Mouse (Mus musculus) liver (tissue): ENCODE measurements around the gene Tex14.
"Not testable (repeated sequence)": the region's sequence is repeated elsewhere in the genome, so short reads cannot be mapped to it uniquely, and the experiment has no call there.

Experiments used
- DNase-seq: peaks from one replicate; pipeline ENCODE4 v3.0.0-alpha.2; 2020; ENCODE audit warnings: mixed read lengths

The Tex14 gene

DNA sequence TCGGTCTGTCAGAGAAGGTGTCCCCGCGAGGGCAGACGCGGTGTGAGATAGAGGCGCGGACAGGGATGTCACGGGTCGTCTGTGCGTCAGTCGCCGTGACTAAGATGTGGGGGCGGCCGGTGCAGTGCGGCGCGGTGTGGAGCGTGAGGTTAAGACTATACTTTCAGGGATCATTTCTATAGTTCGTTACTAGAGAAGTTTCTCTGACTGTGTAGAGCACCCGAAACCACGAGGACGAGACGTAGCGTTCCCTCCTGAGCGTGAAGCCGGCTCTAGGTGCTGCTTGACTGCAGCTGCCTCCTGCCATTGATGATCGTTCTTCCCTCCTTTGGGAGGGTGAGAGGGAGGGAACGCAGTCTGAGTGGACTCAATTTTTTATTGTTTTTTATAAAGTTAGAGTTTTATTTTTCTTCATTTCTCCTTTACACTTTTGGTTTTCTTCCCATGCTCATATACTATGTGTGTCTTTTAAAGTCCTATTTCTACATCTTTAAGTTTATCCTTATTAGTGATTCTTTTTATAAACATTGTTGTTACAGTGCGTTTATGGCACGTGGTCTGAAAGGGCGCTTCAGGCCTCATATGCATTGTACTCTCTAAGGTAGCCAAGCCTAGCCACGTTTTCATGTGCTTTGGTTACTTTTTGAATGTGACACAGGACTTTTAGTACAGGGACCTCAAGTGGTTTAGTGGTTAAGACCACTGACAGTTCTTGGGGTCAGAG is 43.8 kb downstream of the Tex14 start:
- DNase-seq = peak; percentile 73

DNA sequence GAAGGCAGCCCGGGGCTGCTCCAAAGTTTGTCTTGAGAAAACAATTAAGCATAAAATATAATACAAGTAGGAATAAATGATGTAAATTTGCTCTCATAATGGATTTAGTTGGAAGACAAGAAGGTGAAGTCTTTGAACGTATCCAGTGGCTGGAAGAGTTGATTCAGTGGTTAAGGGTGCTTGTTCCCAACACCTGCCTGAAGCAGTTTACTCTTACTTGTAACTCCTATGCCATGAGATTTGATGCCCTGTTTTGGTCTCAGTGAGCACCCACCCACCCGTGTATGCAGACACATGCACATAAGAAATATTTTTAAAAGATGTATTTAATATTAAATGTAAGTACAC is 44.3 kb downstream of the Tex14 start:
- DNase-seq = no peak

DNA sequence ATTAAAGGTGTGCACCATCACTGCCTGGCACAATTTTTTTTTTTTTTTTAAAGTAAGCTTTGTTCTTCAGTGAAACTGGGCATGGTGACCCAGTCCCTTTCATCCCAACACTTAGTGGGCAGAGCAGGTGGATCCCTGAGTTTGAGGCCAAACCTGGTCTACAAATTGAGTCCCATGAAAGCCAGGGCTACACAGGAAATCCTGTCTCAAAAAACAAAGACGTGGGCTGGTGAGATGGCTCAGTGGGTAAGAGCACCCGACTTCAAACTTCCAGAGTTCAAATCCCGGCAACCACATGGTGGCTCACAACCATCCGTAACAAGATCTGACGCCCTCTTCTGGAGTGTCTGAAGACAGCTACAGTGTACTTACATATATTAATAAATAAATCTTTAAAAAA is 45.0 kb downstream of the Tex14 start:
- not testable (repeated sequence) for DNase-seq

DNA sequence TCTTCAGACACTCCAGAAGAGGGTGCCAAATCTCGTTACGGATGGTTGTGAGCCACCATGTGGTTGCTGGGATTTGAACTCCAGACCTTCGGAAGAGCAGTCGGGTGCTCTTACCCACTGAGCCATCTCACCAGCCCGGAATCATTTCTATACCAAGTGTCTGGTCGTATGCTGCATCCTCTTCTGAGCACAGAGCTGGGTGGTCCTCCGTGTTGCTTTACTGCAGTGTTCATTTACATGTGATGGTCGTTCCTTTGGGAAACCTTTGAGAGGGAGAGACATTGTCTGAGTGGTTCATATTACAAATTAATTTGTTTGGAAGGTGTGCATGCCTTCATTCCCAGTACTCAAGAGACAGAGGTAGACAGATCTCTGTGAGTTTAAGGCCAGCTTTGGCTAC is 47.9 kb downstream of the Tex14 start:
- DNase-seq = not testable (repeated sequence)

DNA sequence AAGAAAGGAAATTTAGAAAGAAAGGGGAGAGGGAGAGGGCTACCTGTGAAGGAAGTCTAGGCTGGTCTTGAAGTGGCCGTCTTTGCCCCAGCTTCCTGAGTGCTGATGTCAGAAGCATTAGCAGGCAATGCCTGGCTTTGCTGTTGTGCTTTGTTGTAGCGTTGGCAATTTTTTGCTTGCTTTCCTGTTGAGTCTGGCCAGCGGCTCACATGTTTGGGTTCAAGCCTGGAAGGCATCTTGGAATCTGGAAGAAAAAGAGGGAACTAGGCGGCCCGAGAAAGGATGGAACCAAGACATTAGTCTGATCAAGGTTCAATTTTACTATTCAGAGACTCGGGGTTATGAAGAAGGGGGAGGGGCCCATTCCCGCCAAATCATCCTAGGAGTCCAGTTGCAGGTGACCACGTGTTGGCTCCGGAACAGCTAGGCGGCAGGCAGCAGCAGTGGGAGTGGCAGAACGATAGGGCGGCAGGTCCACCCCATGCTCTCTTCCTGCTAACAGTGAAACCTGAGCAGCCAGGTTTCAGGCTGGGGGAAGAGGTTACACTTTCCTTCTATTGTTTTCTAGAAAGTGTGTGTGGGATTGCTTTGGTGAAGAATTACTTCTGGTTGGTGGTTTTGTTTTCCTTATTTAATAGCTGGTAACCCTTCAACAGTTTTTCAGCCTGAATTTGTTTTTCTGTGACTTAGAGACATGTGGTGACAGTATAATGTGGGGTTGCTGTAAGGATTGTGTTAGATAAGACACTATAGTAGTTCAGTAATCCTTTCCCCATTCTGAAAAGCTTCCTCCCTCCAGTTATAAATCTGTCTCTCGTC is 48.6 kb downstream of the Tex14 start:
- DNase-seq = peak; percentile 21

DNA sequence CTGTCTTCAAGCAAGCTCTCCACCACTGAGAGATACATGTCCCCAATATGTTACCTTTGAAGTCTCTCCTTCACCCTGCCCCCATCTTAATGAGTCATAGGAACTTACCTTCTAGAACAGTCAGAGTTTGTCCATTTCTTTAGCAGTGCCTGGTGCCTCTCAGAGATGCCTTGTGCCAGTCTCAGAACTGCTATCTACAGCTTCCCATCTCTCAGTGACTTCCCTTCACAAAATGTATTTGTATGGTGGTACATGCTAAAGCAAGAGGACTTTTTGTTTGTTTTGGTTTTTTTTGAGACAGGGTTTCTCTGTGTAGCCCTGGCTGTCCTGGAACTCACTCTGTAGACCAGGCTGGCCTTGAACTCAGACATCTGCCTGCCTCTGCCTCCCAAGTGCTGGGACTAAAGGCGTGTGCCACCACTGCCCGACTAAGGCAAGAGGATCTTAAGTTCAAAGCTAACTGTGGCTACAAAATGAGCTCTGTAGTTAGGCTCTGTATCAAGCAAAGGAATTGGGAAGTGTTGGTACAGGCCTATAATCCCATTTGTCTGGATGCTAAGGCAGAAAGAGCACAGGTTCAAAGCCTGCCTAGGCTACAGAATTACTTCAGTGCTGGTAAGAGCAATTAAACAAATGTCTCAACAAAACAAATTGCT is 49.3 kb downstream of the Tex14 start:
- no peak for DNase-seq

DNA sequence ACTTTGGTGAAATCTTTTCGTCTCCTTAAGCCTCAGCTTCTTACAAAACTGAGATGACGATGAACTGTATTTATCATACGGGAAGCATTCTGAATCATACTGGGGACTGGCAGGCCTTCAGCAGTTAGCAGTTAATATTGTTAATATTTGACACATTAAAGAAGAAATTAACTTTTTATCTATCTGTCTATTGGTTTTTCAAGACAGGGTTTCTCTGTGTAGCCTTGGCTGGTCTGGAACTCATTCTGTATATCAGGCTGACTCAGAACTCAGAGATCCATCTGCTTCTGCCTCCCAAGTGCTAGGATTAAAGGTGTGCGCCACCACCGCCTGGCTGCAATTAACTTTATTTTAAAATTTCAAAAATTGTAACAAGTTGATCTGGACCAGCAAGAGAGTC is 50.7 kb downstream of the Tex14 start:
- no peak for DNase-seq

DNA sequence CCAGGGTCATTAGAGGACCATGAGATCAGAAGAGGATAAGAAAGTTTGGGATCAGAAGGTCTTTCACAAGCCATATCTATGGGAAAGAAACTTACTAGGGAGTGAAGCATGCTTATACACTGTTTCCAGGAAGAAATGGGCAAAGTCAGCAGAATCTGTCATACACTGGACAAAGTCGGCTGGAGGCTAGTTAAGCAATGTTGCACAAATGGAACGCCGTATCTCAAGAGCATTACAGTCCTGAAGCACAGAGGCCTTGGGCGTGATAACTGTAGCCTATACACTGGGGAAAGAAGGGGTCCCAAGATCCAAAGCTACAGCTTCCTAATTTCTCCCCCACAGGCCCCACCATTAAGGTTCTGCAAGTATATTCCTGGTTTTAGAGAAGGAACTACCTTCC is 51.1 kb downstream of the Tex14 start:
- DNase-seq = no peak

DNA sequence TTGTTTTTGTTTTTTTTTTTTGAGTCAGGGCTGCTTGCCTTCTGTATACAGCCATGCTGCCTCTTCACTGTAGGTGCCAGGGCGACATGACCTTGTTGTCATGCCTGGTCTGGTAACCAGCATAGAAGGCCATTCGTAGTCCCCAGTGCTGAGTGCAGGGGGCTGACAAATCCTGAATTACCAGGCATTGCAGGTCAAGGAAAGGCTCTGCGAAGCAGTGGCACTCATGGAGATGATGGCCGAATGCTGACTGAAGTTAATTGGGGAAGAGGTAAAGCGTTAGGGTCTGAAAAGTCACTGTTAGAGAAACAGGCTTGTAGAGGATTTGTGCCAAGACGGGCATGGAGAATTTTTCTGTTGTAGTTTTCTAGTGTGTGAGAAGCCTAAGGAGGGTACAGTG is 55.7 kb downstream of the Tex14 start:
- DNase-seq = no peak

DNA sequence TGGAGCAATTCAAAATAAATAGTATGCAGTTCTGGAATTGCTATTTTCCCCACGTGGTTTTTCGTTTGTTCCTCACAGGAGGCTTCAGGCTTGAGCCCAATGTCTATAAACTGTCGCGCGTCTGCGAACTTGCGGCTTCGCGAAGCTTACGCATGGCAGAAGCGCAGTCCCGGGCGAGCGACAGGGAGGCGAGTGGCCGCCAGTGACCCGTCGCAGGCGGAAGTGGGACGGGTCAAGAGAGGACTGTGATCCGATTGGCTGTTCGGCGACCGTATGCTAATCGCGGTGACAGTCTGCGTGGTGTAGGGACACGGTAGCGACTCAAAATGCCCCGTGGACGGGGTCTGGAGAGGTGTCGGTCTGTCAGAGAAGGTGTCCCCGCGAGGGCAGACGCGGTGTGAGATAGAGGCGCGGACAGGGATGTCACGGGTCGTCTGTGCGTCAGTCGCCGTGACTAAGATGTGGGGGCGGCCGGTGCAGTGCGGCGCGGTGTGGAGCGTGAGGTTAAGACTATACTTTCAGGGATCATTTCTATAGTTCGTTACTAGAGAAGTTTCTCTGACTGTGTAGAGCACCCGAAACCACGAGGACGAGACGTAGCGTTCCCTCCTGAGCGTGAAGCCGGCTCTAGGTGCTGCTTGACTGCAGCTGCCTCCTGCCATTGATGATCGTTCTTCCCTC is 57.1 kb downstream of the Tex14 start:
- DNase-seq = peak; percentile 86

DNA sequence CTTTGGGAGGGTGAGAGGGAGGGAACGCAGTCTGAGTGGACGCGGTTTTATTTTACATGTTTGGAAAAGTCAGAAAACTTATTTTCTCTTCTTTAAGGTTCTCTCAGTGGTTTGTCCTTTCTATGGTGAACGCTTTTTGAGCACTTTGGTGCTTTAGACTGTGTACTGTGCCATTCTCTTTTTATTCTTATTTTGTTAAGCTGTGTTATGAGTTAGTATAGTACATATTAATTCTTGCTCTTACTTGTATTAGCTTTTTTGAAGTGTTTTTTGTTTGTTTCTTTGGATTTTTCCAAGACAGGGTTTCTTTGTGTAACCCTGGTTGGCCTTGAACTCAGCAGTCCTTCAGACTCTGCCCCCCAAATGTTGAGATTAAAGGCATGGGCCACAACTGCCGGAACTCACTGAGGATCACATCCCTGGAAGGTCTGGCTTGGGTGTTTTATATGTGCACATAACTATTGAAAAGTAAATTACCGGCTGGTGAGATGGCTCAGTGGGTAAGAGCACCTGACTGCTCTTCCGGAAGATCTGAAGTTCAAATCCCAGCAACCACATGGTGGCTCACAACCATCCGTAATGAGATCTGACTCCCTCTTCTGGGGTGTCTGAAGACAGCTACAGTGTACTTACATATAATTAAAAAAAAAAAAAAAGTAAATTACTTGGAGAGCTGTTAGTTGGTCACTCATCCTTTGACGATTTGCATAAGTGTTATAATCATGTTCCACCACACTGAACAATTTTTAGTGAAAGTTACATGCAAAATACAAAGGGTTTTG is 57.8 kb downstream of the Tex14 start:
- DNase-seq = peak; percentile 45

DNA sequence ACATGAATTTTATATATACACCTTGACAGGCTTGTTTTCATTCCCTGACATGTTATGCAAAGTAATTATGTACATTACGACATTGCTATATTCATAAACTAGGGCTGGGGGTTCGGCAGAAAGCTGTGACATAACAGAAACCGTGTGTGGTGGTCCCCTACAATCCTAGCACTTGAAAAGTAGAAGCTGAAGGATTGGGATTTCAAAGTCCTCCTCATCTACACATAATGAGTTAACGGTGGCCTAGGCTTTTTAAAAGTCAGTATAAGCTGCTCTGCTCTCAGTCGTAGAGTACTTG is 58.3 kb downstream of the Tex14 start:
- no peak for DNase-seq

DNA sequence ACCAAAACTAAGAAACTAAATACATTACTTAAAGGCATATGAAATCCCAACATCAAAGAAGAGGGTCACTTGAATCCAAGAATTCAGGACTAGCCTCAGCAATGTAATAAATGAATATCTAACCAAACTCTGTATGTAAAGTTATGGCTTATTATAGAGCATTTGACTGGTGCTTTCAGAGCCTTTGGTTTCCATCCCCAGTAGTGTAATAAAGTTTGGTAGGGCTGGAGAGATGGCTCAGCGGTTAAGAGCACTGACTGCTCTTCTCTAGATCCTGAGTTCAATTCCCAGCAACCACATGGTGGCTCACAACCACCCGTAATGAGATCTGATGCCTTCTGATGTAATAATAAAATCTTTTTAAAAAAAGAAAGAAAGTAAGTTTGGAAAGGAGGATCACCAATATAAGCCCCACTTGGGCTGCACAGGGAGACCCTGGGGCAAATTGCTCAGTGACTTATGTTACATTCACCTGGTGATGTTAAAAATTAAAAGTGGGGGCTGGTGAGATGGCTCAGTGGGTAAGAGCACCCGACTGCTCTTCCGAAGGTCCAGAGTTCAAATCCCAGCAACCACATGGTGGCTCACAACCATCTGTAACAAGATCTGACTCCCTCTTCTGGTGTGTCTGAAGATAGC is 59.0 kb downstream of the Tex14 start:
- DNase-seq = not testable (repeated sequence)

DNA sequence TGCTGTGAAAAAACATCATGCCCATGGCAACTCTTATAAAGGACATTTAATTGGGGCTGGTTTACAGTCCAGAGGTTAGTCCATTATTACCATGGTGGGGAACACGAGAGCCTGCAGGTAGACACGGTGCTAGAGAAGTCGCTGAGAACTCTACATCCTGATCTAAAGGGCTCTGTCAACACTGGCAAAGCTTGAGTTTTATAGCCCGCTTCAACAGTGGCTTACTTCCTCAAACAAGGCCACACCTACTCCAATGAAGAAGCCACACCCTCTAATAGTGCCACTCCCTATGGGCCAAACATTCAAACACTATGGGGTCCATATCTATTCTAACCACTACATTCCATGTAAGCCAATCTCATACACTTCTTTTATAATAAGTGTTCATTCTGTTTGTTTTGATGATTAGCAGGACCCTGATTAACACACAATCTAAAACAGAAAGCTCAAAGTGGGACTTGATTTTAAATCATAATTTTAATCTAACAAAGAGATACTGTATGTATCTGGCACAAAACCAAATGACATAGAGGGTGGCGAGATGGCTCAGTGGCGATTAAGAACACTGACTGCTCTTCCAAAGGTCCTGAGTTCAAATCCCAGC is 61.2 kb downstream of the Tex14 start:
- peak; percentile 28 for DNase-seq

DNA sequence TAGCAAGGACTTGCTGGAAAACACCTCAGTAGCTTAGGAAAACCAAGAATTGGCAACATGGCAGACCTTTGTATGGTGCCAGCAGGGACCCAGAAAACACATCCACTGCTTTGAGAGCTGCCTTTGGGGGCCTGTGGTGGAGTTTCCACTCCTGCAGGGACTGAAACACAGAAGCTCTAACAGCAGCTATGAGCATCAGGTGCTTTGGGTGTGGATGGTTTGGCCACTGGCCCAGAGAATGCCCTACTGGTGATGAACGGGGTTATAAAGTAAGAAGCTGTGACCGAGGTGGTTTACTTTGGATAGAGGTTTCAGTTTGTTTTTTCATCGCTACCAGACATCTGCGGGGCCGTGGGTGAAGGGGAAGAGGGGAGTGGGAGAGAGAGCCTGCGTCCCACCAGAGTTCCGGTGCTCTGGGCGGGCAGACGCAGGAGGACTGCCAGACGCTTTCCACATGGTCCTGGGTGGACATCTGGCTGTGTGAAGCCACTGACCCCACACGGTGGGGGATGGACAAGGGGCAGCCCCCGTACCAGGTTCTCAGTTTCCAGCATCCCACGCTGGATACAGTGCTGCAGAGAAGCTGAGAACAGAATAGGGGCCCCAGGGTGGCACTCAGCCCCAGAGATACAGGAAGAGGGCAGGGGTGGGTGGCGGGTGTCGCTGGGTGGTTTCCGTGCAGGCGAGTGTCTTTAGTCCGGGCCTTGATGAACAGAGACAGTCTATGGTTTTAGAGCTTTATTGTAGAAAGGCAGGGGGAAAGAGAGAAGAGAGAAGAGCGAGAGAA is 62.8 kb downstream of the Tex14 start:
- DNase-seq = no peak

DNA sequence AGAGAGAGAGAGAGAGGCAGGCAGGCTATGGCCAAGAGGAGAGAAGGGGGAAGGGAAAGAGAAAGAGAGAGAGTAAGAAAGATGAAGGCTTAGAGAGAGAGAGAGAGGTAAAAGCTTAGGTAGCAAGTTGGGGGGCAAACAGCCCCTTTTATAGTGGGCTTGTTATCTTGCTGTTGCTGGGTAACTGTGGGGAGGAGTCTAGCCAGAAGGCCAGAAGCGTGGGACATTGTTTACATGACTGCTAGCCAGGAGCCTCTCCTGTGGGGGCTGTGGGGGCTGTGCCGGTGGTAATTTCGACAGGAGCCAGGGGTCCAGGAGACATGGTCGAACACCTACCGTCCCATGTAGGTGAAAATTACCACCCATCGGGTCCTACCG is 63.4 kb downstream of the Tex14 start:
- DNase-seq = no peak

DNA sequence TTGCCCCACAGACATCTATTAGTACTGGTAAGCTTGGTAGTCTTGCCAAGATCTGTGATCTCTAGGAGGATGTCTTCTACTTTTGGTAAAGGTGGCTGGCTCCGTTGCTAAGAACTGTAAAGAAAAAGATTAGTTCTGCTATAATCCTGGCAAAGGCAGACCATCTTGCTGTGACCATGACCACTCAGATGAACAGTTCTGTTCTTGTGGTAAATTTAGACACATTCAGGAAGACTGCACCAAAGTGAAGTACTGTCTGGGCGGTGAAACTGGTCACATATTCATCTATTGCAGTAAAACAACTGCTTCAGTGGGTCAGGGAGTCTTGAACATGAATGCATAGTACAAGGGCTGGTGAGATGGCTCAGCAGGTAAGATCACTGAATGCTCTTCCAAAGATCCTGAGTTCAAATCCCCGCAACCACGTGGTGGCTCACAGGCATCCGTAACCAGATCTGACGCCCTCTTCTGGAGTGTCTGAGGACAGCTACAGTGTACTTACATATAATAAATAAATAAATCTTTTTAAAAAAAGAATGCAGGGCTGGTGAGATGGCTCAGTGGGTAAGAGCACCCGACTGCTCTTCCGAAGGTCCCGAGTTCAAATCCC is 63.9 kb downstream of the Tex14 start:
- DNase-seq = no peak

DNA sequence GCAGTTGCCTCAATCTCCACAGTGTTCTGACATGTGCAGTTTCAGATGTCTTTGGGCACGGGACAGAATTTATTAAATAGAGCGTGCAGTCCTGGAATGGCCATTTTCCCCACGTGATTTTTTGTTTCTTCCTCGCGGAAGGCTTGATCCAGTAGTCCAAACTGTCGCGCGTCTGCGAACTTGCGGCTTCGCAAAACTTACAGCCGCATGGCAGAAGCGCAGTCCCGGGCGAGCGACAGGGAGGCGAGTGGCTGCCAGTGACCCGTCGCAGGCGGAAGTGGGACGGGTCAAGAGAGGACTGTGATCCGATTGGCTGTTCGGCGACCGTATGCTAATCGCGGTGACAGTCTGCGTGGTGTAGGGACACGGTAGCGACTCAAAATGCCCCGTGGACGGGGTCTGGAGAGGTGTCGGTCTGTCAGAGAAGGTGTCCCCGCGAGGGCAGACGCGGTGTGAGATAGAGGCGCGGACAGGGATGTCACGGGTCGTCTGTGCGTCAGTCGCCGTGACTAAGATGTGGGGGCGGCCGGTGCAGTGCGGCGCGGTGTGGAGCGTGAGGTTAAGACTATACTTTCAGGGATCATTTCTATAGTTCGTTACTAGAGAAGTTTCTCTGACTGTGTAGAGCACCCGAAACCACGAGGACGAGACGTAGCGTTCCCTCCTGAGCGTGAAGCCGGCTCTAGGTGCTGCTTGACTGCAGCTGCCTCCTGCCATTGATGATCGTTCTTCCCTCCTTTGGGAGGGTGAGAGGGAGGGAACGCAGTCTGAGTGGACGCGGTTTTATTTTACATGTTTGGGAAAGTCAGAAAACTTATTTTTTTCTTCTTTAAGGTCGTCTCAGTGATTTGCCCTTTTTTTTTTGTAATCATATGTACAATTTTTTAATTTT is 66.2 kb downstream of the Tex14 start:
- DNase-seq = peak; percentile 86

DNA sequence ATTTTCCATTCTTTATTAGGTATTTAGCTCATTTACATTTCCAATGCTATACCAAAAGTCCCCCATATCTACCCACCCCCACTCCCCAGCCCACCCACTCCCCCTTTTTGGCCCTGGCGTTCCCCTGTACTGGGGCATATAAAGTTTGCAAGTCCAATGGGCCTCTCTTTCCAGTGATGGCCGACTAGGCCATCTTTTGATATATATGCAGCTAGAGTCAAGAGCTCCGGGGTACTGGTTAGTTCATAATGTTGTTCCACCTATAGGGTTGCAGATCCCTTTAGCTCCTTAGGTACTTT is 66.8 kb downstream of the Tex14 start:
- DNase-seq = not testable (repeated sequence)

DNA sequence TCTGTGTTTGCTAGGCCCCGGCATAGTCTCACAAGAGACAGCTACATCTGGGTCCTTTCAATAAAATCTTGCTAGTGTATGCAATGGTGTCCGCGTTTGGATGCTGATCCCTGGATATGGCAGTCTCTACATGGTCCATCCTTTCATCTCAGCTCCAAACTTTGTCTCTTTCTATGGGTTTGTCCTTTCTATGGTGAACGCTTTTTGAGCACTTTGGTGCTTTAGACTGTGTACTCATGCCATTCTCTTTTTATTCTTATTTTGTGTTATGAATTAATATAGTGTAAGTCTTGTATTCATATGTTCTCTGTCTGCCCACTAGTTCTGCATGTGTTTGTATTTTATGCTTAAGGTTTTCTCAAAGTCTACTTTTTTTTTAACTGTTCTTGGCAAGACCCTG is 67.2 kb downstream of the Tex14 start:
- not testable (repeated sequence) for DNase-seq
